Comparison of ENCODE assay signal across 15 mouse cellular contexts in the genomic region with DNA sequence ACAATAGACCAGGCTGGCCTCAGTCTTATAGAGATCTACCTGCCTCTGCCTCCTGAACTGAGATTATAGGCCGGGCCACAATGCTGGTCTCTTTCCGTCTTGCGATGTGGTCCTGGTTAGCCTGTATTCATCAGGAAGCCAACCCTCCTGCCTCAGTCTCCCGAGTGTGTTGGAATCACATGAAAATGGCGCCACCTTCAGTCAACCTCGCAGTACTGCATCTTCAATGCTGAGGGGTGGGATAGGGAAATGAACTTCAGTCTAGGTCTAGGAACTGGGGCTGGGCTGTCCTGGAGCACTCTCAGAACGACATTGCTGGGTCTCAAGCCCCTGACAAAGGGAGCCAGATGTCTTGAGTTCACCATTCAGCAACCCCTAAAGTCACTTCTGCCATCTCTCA. TPM values are rescaled to one million over a fixed set of nuclear protein-coding genes. Genes with fewer than 3 reads are reported as not detected.
DNase-seq lines count a peak whose midpoint lies in the region; ATAC-seq and TF ChIP-seq lines count a peak whose summit lies in the region.
"Had no signal": no experiment of that assay in that cellular context is flagged by ENCODE, and none has a peak within 500 bp of the region (broad histone marks: within the 10 kb centered on the region; RNA-seq: fewer than 3 reads in every experiment).

No protein-coding gene starts in this region.

- no peaks in the 10 kb centered on the region for H3K27me3 ChIP-seq in heart, postnatal 0 days (ENCODE audit: control insufficient read depth, insufficient read depth, low read length)
- H3K27me3 ChIP-seq in midbrain, postnatal 0 days (ENCODE audit: insufficient read depth, low read length), result no peaks in the 10 kb centered on the region
- no peaks in the 10 kb centered on the region for H3K27me3 ChIP-seq in midbrain, embryonic 14.5 days (ENCODE audit: control insufficient read depth, insufficient read depth, low read length)
- H3K27me3 ChIP-seq: heart, embryonic 13.5 days had no signal

- TF ChIP-seq CTCF in heart, postnatal 0 days (IDR thresholded peaks at IDR 0.05; ENCODE audit: low read depth), result peak; percentile 53
- peak; percentile 57 for TF ChIP-seq CTCF in midbrain, postnatal 0 days (IDR thresholded peaks at IDR 0.05)

- ATAC-seq in heart, postnatal 0 days (ENCODE audit: insufficient read depth, low read depth), result no peak
- no peak for ATAC-seq in midbrain, postnatal 0 days (ENCODE audit: low FRiP score)
- ATAC-seq in midbrain, embryonic 14.5 days (ENCODE audit: low FRiP score, low TSS enrichment), result no peak
- no peak for ATAC-seq in megakaryocyte-erythroid progenitor cell, adult 5-6 weeks (replicated peaks; ENCODE audit: low FRiP score, low TSS enrichment, poor library complexity, severe bottlenecking)

- no peak overlapping the region for H3K4me3 ChIP-seq in heart, postnatal 0 days (ENCODE audit: low read depth, low read length)
- H3K4me3 ChIP-seq in midbrain, postnatal 0 days (ENCODE audit: low read depth, low read length), result no peak overlapping the region
- H3K4me3 ChIP-seq in midbrain, embryonic 14.5 days (replicated peaks; ENCODE audit: low read depth, low read length), result no peak overlapping the region
- H3K4me3 ChIP-seq: heart, embryonic 13.5 days; limb, embryonic 10.5 days had no signal

- no peaks in the 10 kb centered on the region for H3K9me3 ChIP-seq in heart, postnatal 0 days (replicated peaks; ENCODE audit: control insufficient read depth, low read length)
- no peaks in the 10 kb centered on the region for H3K9me3 ChIP-seq in midbrain, postnatal 0 days (ENCODE audit: low read length)
- H3K9me3 ChIP-seq in midbrain, embryonic 14.5 days (ENCODE audit: control insufficient read depth, low read length), result no peaks in the 10 kb centered on the region
- H3K9me3 ChIP-seq: heart, embryonic 13.5 days; limb, embryonic 10.5 days had no signal

- intact Hi-C loops in heart, postnatal 36 days (cut with DNase I), result no loop called here

- no peak for TF ChIP-seq EP300 in heart, postnatal 0 days (IDR thresholded peaks at IDR 0.05; ENCODE audit: low read depth)

- H3K4me2 ChIP-seq in heart, postnatal 0 days (ENCODE audit: low read depth, low read length), result no peak overlapping the region
- no peak overlapping the region for H3K4me2 ChIP-seq in midbrain, postnatal 0 days (ENCODE audit: low read depth, low read length, poor library complexity, severe bottlenecking)
- H3K4me2 ChIP-seq in midbrain, embryonic 14.5 days (ENCODE audit: low read length), result no peak overlapping the region
- H3K4me2 ChIP-seq: heart, embryonic 13.5 days had no signal

- DNase-seq in heart, postnatal 0 days (ENCODE audit: low spot score), result no peak
- DNase-seq in heart, postnatal 36 days, result no peak
- DNase-seq in midbrain, postnatal 0 days (ENCODE audit: low spot score), result no peak
- no peak for DNase-seq in midbrain, embryonic 14.5 days
- DNase-seq in R1 (ENCODE audit: low read depth, low spot score), result peak; percentile 82
- DNase-seq in naive thymus-derived CD4-positive, alpha-beta T cell, adult 2 months (ENCODE audit: low read depth), result peak; percentile 71
- no peak for DNase-seq in embryo, embryonic 11 days
- DNase-seq: lung, postnatal 36 days; right cerebral cortex, postnatal 4 days; thymus, adult 18-20 months had no signal

- H3K27ac ChIP-seq in heart, postnatal 0 days (ENCODE audit: low read depth), result no peak overlapping the region
- no peak overlapping the region for H3K27ac ChIP-seq in midbrain, postnatal 0 days (ENCODE audit: low read depth, low read length)
- no peak overlapping the region for H3K27ac ChIP-seq in midbrain, embryonic 14.5 days (replicated peaks; ENCODE audit: low read depth, low read length)
- H3K27ac ChIP-seq: heart, embryonic 13.5 days; limb, embryonic 10.5 days had no signal

- H3K4me1 ChIP-seq in heart, postnatal 0 days (ENCODE audit: control insufficient read depth, insufficient read depth), result peaks cover 11% of the 10 kb centered on the region; the same call in 1 of the 2 replicates
- no peaks in the 10 kb centered on the region for H3K4me1 ChIP-seq in midbrain, postnatal 0 days (ENCODE audit: insufficient read depth, low read length)
- H3K4me1 ChIP-seq in midbrain, embryonic 14.5 days (ENCODE audit: control insufficient read depth, insufficient read depth, low read length), result 0 out of 2 replicates have a peak, but pooled peaks cover under 1% of the 10 kb centered on the region

- no peaks in the 10 kb centered on the region for H3K36me3 ChIP-seq in heart, postnatal 0 days (replicated peaks; ENCODE audit: control insufficient read depth, insufficient read depth, low read length)
- no peaks in the 10 kb centered on the region for H3K36me3 ChIP-seq in midbrain, postnatal 0 days (ENCODE audit: insufficient read depth, low read length)
- H3K36me3 ChIP-seq in midbrain, embryonic 14.5 days (ENCODE audit: control insufficient read depth, insufficient read depth, low read length), result peaks cover 15% of the 10 kb centered on the region; the same call in 1 of the 2 replicates

- no peak overlapping the region for H3K9ac ChIP-seq in heart, postnatal 0 days (replicated peaks; ENCODE audit: low read depth, low read length)
- H3K9ac ChIP-seq in midbrain, postnatal 0 days (replicated peaks; ENCODE audit: low read length, poor library complexity, severe bottlenecking), result no peak overlapping the region
- no peak overlapping the region for H3K9ac ChIP-seq in midbrain, embryonic 14.5 days (replicated peaks; ENCODE audit: low read length)
- H3K9ac ChIP-seq: heart, embryonic 13.5 days had no signal

- WGBS in heart, postnatal 0 days, result 76% methylated on average over 7 of the region's 7 CpGs
- 79% methylated on average over 7 of the region's 7 CpGs for WGBS in midbrain, postnatal 0 days
- 85% methylated on average over 7 of the region's 7 CpGs for WGBS in midbrain, embryonic 14.5 days

RNA-seq across cellular contexts. Expression of a gene that starts 8.7 kb away (rescaled TPM):
- total RNA-seq in heart, postnatal 0 days (2014; rRNA removed; ENCODE audit: low replicate concordance), result 5.3 and 12.4 TPM in 2 replicates
- polyA plus RNA-seq in heart, postnatal 0 days (2015; fragmentation: Nextera tagmentation; extraction: Ambion mirVana), result 3.3 and 4.0 TPM in 2 replicates
- 1 to 10 TPM; 4.0 to 5.9 TPM for total RNA-seq in heart, postnatal 36 days (2021)
- total RNA-seq in midbrain, postnatal 0 days (2014; rRNA removed), result 4.6 and 8.7 TPM in 2 replicates
- 2.2 and 2.8 TPM in 2 replicates for polyA plus RNA-seq in midbrain, postnatal 0 days (2015; fragmentation: Nextera tagmentation; extraction: Ambion mirVana)
- polyA plus RNA-seq in midbrain, embryonic 14.5 days (2014; fragmentation: Nextera tagmentation; extraction: Ambion mirVana), result 5.4 and 6.1 TPM in 2 replicates
- total RNA-seq in megakaryocyte-erythroid progenitor cell, adult 5-6 weeks (2014; fragmentation: Nextera tagmentation), result 6.2 and 12.7 TPM in 2 replicates
- total RNA-seq in megakaryocyte-erythroid progenitor cell, adult 5-6 weeks (2017), result 2.9 and 7.3 TPM in 2 replicates

RNA-seq across cellular contexts. Expression of a gene that starts 19.7 kb away (rescaled TPM):
- total RNA-seq in heart, postnatal 0 days (2014; rRNA removed; ENCODE audit: low replicate concordance), result 24.8 and 32.5 TPM in 2 replicates
- polyA plus RNA-seq in heart, postnatal 0 days (2015; fragmentation: Nextera tagmentation; extraction: Ambion mirVana), result 9.9 and 11.3 TPM in 2 replicates
- 1 to 10 TPM; 6.1 to 6.4 TPM for total RNA-seq in heart, postnatal 36 days (2021)
- 8.1 and 8.2 TPM in 2 replicates for total RNA-seq in midbrain, postnatal 0 days (2014; rRNA removed)
- polyA plus RNA-seq in midbrain, postnatal 0 days (2015; fragmentation: Nextera tagmentation; extraction: Ambion mirVana), result 3.5 and 3.9 TPM in 2 replicates
- 3.6 and 4.8 TPM in 2 replicates for polyA plus RNA-seq in midbrain, embryonic 14.5 days (2014; fragmentation: Nextera tagmentation; extraction: Ambion mirVana)
- not detected in 2 replicates for total RNA-seq in megakaryocyte-erythroid progenitor cell, adult 5-6 weeks (2014; fragmentation: Nextera tagmentation)
- 0.19 and 0.80 TPM in 2 replicates for total RNA-seq in megakaryocyte-erythroid progenitor cell, adult 5-6 weeks (2017)

RNA-seq across cellular contexts. Expression of a gene that starts 20.7 kb away (rescaled TPM):
- 207 TPM in 2 replicates for total RNA-seq in heart, postnatal 0 days (2014; rRNA removed; ENCODE audit: low replicate concordance)
- 342 and 350 TPM in 2 replicates for polyA plus RNA-seq in heart, postnatal 0 days (2015; fragmentation: Nextera tagmentation; extraction: Ambion mirVana)
- total RNA-seq in heart, postnatal 36 days (2021), result 100 to 1,000 TPM; 185 to 191 TPM
- total RNA-seq in midbrain, postnatal 0 days (2014; rRNA removed), result 157 and 197 TPM in 2 replicates
- polyA plus RNA-seq in midbrain, postnatal 0 days (2015; fragmentation: Nextera tagmentation; extraction: Ambion mirVana), result 404 and 427 TPM in 2 replicates
- polyA plus RNA-seq in midbrain, embryonic 14.5 days (2014; fragmentation: Nextera tagmentation; extraction: Ambion mirVana), result 409 and 454 TPM in 2 replicates
- total RNA-seq in megakaryocyte-erythroid progenitor cell, adult 5-6 weeks (2014; fragmentation: Nextera tagmentation), result 221 and 258 TPM in 2 replicates
- total RNA-seq in megakaryocyte-erythroid progenitor cell, adult 5-6 weeks (2017), result 39.5 and 75.5 TPM in 2 replicates

RNA-seq across cellular contexts. Expression of a gene that starts 24.1 kb away (rescaled TPM):
- not detected in 2 replicates for total RNA-seq in heart, postnatal 0 days (2014; rRNA removed; ENCODE audit: low replicate concordance)
- not detected in 2 replicates for polyA plus RNA-seq in heart, postnatal 0 days (2015; fragmentation: Nextera tagmentation; extraction: Ambion mirVana)
- not detected for total RNA-seq in heart, postnatal 36 days (2021)
- not detected in 2 replicates for total RNA-seq in midbrain, postnatal 0 days (2014; rRNA removed)
- polyA plus RNA-seq in midbrain, postnatal 0 days (2015; fragmentation: Nextera tagmentation; extraction: Ambion mirVana), result 0.27 TPM in 1 of 2 replicates, not detected in the other
- 0.18 TPM in 1 of 2 replicates, not detected in the other for polyA plus RNA-seq in midbrain, embryonic 14.5 days (2014; fragmentation: Nextera tagmentation; extraction: Ambion mirVana)
- total RNA-seq in megakaryocyte-erythroid progenitor cell, adult 5-6 weeks (2014; fragmentation: Nextera tagmentation), result 0.45 TPM in 1 of 2 replicates, not detected in the other
- not detected in 2 replicates for total RNA-seq in megakaryocyte-erythroid progenitor cell, adult 5-6 weeks (2017)
- total RNA-seq: ES-E14 had no signal
- polyA plus RNA-seq: intestine, embryonic 14.5 days had no signal

RNA-seq across cellular contexts. Expression of a gene that starts 42.7 kb away (rescaled TPM):
- 84.6 and 109 TPM in 2 replicates for total RNA-seq in heart, postnatal 0 days (2014; rRNA removed; ENCODE audit: low replicate concordance)
- polyA plus RNA-seq in heart, postnatal 0 days (2015; fragmentation: Nextera tagmentation; extraction: Ambion mirVana), result 26.3 and 27.0 TPM in 2 replicates
- 1 to 10 TPM; 3.2 to 4.1 TPM for total RNA-seq in heart, postnatal 36 days (2021)
- 13.3 and 13.7 TPM in 2 replicates for total RNA-seq in midbrain, postnatal 0 days (2014; rRNA removed)
- 13.2 and 14.3 TPM in 2 replicates for polyA plus RNA-seq in midbrain, postnatal 0 days (2015; fragmentation: Nextera tagmentation; extraction: Ambion mirVana)
- polyA plus RNA-seq in midbrain, embryonic 14.5 days (2014; fragmentation: Nextera tagmentation; extraction: Ambion mirVana), result 13.3 and 14.7 TPM in 2 replicates
- total RNA-seq in megakaryocyte-erythroid progenitor cell, adult 5-6 weeks (2014; fragmentation: Nextera tagmentation), result 94.2 and 97.3 TPM in 2 replicates
- total RNA-seq in megakaryocyte-erythroid progenitor cell, adult 5-6 weeks (2017), result 60.5 and 68.2 TPM in 2 replicates

Comparison
In these comparisons a context has a peak if more than half of its experiments do, and no peak if none do; other contexts are left out.
1. DNase-seq: peak in R1 (single experiment) and naive thymus-derived CD4-positive, alpha-beta T cell, adult 2 months (single experiment); none in heart, postnatal 0 days (single experiment), heart, postnatal 36 days (0 of 2), midbrain, postnatal 0 days (single experiment), midbrain, embryonic 14.5 days (single experiment) and embryo, embryonic 11 days (single experiment).